Mouse (Mus musculus) lung, postnatal 4 days (tissue): ENCODE measurements around the gene Mak.
"Not testable (repeated sequence)": the region's sequence is repeated elsewhere in the genome, so short reads cannot be mapped to it uniquely, and the experiment has no call there.

Experiments used
- DNase-seq, 2 experiments: peaks; one replicate each; pipeline ENCODE4 v3.0.0; 2021

The Mak gene

DNA sequence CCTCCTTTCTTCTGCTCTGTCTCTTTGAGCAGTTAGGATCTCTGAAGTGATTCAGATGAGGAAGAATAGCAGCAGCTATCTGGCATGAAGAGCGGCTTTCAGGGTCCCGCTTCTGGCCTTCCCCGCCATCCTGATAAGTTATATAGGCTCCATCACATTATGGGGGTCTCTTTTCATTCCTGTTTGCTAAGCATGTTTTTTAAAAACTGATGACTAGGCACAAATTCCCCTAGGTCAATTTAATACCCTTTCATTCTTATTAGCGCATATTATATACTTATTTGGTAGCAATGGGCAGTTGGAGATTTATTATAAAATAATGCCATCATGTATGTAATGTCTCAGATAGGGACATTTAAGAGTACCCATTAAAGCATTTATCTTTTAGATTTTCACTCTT lies 11.9 kb downstream of the Mak start:
- DNase-seq = no peak

DNA sequence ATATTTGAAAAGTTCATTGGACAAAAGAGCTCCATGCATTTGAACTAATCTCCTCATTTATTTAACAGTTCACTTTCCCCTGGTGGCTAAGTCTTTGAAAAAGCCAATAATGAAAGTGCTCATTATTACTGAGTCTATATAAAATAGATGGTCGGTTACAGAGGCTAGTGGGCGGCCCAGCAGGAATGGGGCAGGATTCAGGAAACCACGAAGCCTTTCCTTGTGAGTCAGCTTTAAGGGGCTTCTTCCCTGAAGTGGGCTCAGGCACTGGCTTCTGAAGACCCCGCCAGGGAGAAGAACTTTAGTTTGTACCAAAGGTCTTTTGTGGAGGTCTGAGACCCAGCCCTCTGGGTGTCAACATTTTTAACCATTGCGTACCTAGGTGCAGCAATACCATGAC lies 27.5 kb downstream of the Mak start:
- no peak for DNase-seq

GRCm38 (mm10) chr13:41047280-41047679 lies 32.2 kb downstream of the Mak start:
- DNase-seq = no peak

- no peak for DNase-seq
Observed at GRCm38 (mm10) chr13:41045901-41046300, 33.6 kb downstream of the Mak start.

DNA sequence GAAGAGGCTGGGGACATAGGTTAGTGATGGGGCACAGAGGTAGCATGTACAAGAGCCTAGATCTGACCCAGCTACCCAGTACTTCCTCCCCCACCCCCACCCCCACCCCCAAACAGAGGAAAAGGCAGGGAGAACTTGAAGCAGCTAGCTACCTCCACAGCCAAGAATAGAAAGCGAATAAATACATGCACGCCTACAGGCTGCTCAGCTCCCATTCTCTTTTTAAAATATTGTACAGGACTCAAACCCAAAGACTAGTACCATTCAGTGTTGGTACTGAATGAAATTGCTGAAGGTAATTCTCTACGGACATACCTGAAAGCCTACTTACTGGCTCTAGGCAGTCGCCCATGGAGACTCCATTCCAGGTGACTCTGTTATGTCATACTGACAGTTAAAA lies 37.0 kb downstream of the Mak start:
- no peak for DNase-seq

DNA sequence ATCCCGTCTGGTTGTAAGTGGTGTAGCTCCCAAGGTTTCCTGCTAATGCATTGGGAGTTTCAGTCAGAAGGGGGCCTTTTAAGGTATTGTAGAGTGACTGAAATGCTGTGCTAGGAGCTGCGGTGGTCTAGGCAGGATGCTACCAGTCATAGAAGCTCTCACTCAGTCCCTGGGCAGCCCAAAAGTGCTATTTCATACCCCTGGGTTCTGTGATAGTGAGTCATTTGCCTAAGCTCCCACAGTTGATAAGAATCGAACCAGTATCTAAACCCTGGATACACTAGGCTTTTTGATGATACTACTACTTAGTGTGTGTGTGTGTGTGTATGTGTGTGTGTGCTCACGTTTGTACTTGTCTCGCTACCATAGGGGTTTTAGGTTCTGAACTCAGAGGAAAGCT lies 49.4 kb downstream of the Mak start:
- DNase-seq = no peak

DNA sequence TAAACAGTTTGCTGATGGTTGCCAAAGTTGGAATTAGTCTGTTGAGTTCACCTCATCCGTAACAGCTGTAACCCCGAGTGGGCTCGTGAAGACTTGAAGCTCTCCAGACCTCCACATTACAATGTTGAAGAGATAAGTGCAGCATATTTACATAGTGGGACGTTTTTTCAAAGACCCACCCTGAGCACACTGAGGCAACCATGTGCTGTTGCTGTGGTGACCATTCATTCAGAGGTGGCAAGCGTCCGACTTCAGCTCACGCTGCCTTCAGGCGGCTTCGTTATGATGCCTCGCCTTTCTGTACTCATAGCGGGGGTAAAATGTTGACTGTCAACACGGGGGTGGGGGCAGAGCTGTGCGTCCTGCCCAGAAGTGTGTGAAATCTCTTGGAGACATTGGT lies 57.4 kb downstream of the Mak start:
- no peak for DNase-seq

DNA sequence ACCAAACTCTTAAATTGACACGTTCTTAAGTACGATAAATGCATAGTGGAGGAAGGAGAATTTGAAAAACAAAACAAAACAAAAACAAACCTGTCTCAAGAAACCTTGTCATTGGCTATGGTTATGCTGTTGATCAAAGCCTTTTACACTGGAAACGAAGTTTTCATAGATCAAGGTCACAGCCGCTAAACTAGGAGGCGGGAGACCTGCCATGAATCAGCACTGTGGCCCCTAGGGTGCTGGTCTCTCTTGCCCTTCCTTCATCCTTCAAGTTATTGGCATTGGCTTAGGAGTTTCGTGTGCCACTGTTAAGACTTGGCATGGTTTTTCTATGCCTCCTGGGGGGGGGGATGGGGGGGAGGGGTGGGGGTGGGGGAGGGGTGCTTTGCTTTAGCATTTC lies 57.9 kb downstream of the Mak start:
- no peak for DNase-seq

- no peak for DNase-seq
Observed at GRCm38 (mm10) chr13:41020494-41020893, 59.0 kb downstream of the Mak start.

GRCm38 (mm10) chr13:41018756-41019591 lies 60.5 kb downstream of the Mak start:
- DNase-seq = no peak

DNA sequence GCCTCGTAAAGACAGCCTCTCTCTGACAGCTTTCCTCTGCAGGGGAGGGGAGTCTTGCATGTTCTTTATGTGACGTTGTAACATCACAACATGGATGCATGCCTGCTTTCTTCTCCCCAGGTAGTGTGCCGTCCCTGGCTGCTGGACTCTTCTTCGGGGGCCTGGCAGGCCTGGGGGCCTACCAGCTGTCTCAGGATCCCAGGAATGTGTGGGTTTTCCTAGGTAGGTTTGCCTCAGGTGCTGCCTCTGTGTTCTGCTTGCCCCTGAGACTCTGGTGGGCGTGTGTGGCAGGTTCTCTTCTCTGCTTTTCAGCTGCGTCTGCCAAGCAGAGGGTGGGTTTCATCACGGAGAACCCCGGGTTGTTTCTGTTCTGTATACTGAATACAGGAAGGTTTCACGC lies 61.3 kb downstream of the Mak start:
- no peak for DNase-seq

GRCm38 (mm10) chr13:41017832-41018231 lies 61.7 kb downstream of the Mak start:
- DNase-seq = no peak

GRCm38 (mm10) chr13:41016797-41017405 lies 62.6 kb downstream of the Mak start:
- DNase-seq = no peak

- DNase-seq = peak; percentile 95 to 96
Observed at GRCm38 (mm10) chr13:41015829-41016634, 63.5 kb downstream of the Mak start, which contains the start of gene Tmem14c. Gene Tmem14c, plus strand, starts transcription at chr13:41016292.

DNA sequence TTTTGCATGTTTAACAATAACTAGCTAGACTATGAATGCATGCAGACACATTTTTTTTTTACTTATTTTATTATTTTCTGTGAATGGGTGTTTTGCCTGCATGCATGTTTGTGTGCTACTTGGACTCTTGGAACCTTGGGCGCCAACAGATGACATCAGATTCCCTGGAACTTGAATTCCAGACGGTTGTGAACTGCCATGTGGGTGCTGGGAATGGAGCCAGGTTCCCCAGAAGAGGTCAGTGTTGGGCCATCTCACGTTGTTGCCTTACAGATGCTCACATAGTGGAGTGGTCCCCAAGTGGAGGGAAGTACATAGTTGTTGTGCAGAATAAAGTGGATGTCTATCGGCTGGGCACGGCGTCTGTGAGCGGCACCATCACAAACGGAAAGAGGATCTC lies 70.6 kb downstream of the Mak start:
- DNase-seq = no peak

GRCm38 (mm10) chr13:41008271-41008670 lies 71.2 kb downstream of the Mak start:
- DNase-seq = no peak

DNA sequence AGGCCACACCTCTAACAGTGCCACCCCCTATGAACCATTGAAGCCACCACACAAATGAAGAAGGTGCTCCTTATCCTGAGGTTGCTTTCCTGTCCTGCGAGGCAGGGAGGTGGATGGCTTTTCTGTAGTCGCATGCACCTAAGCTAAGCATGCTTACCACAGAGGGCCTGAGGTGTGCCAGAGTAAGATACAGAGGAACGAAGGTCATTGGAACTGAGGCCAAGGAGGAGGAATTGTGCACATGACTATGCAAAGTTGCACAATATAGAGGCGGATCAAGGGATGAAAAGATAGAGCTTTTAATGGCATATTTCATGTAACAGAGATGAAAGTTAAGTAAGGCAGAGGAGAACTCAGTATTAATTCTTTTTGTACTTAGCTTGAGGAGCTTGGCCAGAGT lies 73.3 kb downstream of the Mak start:
- no peak for DNase-seq

GRCm38 (mm10) chr13:41002001-41002400 lies 77.5 kb downstream of the Mak start:
- DNase-seq = no peak

DNA sequence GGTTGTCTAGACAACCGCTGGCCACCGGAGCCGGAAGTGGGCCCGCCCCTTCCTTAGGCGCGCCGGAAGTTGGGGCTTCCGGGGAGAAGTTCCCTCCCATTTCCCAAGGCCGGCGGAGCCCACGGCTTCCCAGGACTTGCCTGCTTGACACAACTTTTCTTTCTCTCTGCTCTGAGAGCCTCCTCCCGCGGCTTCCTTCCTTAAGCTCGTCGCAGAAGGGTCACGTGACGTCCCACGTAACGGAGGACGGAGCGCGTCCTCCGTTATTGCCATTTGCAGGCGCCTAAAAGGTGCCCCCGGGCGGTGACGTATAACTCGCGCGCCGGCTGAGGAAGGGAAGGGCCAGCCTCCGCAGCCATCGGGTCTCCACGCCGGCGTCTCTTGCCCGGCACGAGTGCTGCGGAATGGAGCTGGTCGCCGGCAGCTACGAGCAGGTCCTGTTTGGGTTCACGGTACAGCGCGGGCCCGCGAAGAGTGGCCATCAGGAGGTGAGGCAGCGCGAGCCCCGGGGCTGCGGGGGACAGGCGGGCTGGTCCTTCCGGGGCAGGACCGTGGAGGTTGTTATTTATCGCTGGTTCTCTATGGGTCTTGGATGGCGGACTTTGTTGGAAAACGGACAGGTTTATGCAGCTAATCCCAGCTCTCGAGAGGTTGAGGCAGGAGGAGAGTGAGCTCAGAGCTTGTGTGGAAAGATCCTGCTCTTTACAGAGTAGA lies 78.4 kb downstream of the Mak start, which contains the start of gene Pak1ip1:
Gene Pak1ip1, plus strand, starts transcription at position 98 of the 714 bp plus-strand sequence.
- peak; percentile 94 to 95 for DNase-seq

DNA sequence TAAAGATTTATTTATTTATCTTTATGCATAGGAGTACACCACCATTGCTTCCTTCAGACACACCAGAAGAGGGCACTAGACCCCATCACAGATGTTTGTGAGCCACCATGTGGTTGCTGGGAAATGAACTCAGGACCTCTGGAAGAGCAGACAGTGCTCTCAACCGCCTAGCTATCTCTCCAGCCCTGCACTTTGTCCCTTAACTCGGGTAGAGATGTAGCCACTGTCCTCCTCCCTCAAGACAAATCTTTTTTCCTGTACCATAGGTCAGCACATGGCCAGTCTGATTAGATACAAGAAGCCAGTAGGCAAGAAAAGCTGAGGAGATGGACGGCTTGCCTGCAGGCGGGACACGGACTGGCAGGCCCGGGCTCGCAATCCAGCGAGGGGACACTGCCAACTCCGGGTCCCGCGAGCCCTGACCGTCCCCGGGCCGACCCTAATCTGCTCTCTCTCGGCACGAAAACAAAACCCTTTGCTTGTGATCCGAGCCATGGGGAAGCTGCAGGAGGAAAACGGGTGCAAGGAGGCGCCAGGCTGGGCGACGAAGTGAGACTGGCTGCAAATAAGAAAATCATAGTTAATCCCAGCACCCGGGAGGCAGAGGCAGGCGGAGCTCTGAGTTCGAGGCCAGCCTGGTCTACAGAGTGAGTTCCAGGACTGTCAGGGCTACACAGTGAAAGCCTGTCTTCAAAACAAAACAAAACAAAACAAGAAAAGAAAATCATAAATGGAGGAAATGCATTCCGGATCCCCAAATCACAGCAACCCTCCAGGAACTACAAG lies 79.2 kb downstream of the Mak start:
- DNase-seq = peak; percentile 61 to 71

DNA sequence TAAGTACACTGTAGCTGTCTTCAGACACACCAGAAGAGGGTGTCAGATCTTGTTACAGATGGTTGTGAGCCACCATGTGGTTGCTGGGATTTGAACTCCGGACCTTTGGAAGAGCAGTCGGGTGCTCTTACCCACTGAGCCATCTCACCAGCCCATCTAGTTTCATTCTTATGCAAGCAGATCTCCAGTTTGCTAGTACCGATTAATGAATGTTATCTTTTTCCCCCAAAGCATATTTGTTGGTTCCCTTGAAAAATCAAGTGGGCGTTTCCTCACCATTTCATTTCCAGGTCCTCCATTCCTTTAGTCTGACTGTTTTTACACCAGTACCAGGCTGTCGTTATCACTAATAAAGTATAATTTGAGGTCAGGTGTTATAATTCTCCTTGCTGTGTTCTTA lies 81.0 kb downstream of the Mak start:
- not testable (repeated sequence) for DNase-seq
